Mouse (Mus musculus) forebrain, postnatal 0 days (tissue): ENCODE measurements around the gene Bcl9. TPM values are rescaled to one million over a fixed set of nuclear protein-coding genes. Genes with fewer than 3 reads are reported as not detected.

Experiments used
- ATAC-seq: fragments of 200-750 bp; cut with Nextera tagmentation; 2 replicates; pipeline ENCODE4 v1.8.0; 2017; ENCODE audit warnings: mild to moderate bottlenecking, moderate library complexity
- DNase-seq: peaks from one replicate; pipeline ENCODE4 v3.0.0-alpha.2; 2015
- H3K27ac ChIP-seq: fragments of 300-500 bp; sonication (generic); 2 replicates; pipeline ENCODE4 v1.5.1; 2014; ENCODE audit warnings: low read depth, mild to moderate bottlenecking, antibody characterized with exemption, low read length, moderate library complexity, mixed read lengths
- H3K27me3 ChIP-seq: fragments of 300-500 bp; sonication (generic); 2 replicates; pipeline ENCODE4 v1.6.1; 2014; ENCODE audit warnings: mild to moderate bottlenecking, low read length, mixed read lengths; ENCODE audit not compliant: insufficient read depth
- H3K36me3 ChIP-seq: fragments of 300-500 bp; sonication (generic); 2 replicates; pipeline ENCODE4 v1.6.1; 2014; ENCODE audit warnings: mild to moderate bottlenecking, moderate library complexity; ENCODE audit not compliant: insufficient read depth
- H3K4me1 ChIP-seq: fragments of 300-500 bp; sonication (generic); 2 replicates; pipeline ENCODE4 v1.6.1; 2014; ENCODE audit warnings: antibody characterized with exemption; ENCODE audit not compliant: insufficient read depth
- H3K4me2 ChIP-seq: fragments of 300-500 bp; sonication (generic); 2 replicates; pipeline ENCODE4 v1.6.1; 2014; ENCODE audit warnings: low read depth, mild to moderate bottlenecking, moderate library complexity
- H3K4me3 ChIP-seq: fragments of 300-500 bp; sonication (generic); 2 replicates; pipeline ENCODE4 v1.5.1; 2014; ENCODE audit warnings: low read depth, low read length, mixed read lengths
- H3K9ac ChIP-seq: fragments of 300-500 bp; sonication (generic); 2 replicates; pipeline ENCODE4 v1.6.1; 2014; ENCODE audit warnings: mild to moderate bottlenecking
- H3K9me3 ChIP-seq: fragments of 300-500 bp; sonication (generic); 2 replicates; pipeline ENCODE4 v1.6.1; 2016; ENCODE audit warnings: low read length
- CTCF ChIP-seq: sonication (generic); IDR thresholded peaks from 2 replicates; pipeline ENCODE4 v1.5.1; 2016; ENCODE audit warnings: antibody characterized with exemption, control low read depth, low read depth
- WGBS: fragments of 180-500 bp; shearing (Covaris S2); extraction: QIAGEN DNeasy Blood & Tissue Kit; methylation state at CpG from one replicate; pipeline ENCODE4 v1.1.7; 2014; 5-methylcytosine and 5-hydroxymethylcytosine counted together
- polyA plus RNA-seq: library from polyadenylated mRNA; unstranded; fragments of >200 nt; fragmentation: Nextera tagmentation; extraction: Ambion mirVana; gene quantifications from 2 replicates; pipeline ENCODE4 v1.2.1, GENCODE M21; 2015
- total RNA-seq: library from RNA; depleted of rRNA; stranded (reverse); fragments of >200 nt; gene quantifications from 2 replicates; pipeline ENCODE4 v1.2.3, GENCODE M21; 2014; rRNA removed

The Bcl9 gene
- 32.5 and 46.4 TPM in 2 replicates for total RNA-seq
- 48.3 and 62.8 TPM in 2 replicates for polyA plus RNA-seq

DNA sequence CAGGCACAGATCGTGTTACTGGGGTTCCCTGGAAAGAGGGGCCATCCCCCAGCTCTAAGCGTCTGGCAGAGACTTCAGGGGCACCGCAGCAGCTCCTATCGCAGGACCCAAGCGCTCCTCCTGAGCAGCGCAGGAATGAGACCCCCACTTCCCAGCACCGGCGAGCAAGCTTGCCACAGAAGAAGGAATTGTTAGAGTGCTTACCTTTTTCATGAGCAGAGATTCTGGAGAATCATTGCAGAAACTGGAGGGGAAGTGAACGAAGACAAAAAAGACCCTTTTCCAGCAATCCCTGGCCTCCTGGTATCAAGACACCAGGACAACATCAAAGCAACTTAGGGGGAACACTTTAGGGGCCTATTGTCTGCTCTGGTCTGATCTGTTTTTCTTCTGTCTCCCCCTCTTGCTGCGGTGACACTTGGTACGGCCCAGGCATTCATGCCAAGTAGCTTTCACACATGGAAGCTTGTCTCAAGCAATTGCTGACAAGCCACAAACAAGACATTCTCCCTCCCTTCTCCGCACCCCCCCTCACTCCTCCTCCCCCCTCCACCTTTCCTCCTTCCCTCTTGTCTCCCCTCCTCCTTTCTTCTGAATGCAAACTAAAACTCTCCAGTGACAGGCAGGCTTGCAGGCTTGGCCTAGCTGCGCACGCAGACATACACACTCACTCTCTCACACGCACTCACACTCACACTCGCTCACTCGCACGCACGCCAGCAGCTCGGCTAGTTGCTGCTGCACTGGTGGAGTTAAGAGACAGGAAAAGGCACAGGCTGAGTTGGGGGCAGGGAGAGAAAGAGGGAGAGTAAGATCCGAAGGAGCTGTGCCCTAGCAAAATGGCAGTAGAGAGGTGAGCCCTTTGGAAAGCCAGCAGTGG, at the start of gene Bcl9:
Gene Bcl9 (minus strand): TSS at position 365 of the 880 bp plus-strand sequence.
- peak; percentile 30; the same call in 1 of the 2 replicates for TF ChIP-seq CTCF
- peak within 1 kb of the TSS; percentile 97 for H3K27ac ChIP-seq
- H3K27me3 ChIP-seq: no peaks in the 10 kb centered on the region
- H3K4me3 ChIP-seq: peak within 1 kb of the TSS; percentile 73
- H3K4me1 ChIP-seq: peaks cover 32% of the 10 kb centered on the region
- H3K9ac ChIP-seq: peak within 1 kb of the TSS; percentile 87
- H3K9me3 ChIP-seq: no peaks in the 10 kb centered on the region
- under 1% methylated on average over 21 of the region's 21 CpGs for WGBS
- DNase-seq: peak; percentile 96
- H3K4me2 ChIP-seq: peak within 1 kb of the TSS; percentile 71
- no peaks in the 10 kb centered on the region for H3K36me3 ChIP-seq
- ATAC-seq: peak; percentile 89

DNA sequence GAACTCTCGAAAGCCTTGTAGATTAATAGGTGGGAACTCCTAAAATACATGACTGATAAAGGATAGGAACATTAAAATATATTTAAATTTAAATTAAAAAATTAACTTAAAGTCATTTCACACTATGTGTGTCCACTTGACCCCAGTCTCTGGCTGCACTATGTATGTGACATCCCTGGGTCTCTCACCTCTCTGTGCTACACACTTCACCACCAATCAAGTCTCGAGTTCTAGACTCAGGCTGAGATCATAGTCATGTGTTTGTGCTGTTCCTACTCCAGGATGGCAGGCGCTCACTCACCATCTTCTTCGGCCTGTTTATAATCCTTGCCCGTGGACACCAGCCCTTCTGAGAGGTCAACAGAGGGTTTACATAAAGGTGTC, 41.5 kb upstream of the Bcl9 start:
- H3K27ac ChIP-seq: no peak overlapping the region
- H3K9me3 ChIP-seq: no peaks in the 10 kb centered on the region
- H3K9ac ChIP-seq: no peak overlapping the region
- DNase-seq (no peak), ATAC-seq (no peak)
- no peaks in the 10 kb centered on the region for H3K4me1 ChIP-seq
- no peak for TF ChIP-seq CTCF
- no peaks in the 10 kb centered on the region for H3K27me3 ChIP-seq
- 76% methylated on average over 5 of the region's 5 CpGs for WGBS
- no peak overlapping the region for H3K4me3 ChIP-seq
- no peaks in the 10 kb centered on the region for H3K36me3 ChIP-seq
- no peak overlapping the region for H3K4me2 ChIP-seq

- Histone ChIP-seq H3K27ac (no peak overlapping the region), H3K4me1 (no peaks in the 10 kb centered on the region), H3K4me3 (no peak overlapping the region), H3K36me3 (no peaks in the 10 kb centered on the region), H3K4me2 (no peak overlapping the region), H3K9ac (no peak overlapping the region), H3K27me3 (no peaks in the 10 kb centered on the region), H3K9me3 (no peaks in the 10 kb centered on the region)
- peak; percentile 100 for TF ChIP-seq CTCF
- peak; percentile 96 for DNase-seq
- peak; percentile 91 for ATAC-seq
- 16% methylated on average over 13 of the region's 13 CpGs for WGBS
Measured at GRCm38 (mm10) chr3:97338522-97339192, 40.9 kb upstream of the Bcl9 start.

DNA sequence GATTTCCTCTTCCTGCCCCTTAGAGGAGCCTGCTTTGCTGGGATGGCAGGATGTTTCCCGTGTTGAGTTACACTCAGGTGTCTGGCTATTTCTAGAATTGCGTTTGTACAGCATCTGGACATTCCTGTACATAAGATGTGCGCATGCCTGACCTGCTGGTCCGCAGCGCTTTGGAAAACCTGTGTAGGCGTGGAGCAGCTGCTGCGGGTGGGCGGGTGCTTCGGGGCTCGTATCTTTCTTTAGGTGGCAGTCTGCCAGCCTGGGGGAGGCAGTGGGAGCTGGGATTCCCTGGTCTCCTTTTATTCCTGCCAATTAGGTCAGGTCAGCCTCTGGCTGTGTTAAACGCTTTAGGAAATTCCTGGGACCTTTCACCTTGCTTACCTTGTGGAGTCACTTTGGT, 39.6 kb upstream of the Bcl9 start:
- WGBS: 26% methylated on average over 11 of the region's 11 CpGs
- no peak overlapping the region for H3K9ac ChIP-seq
- no peak for ATAC-seq

GRCm38 (mm10) chr3:97336331-97336730, 38.6 kb upstream of the Bcl9 start:
- no peaks in the 10 kb centered on the region for H3K9me3 ChIP-seq
- 51% methylated on average over 4 of the region's 4 CpGs for WGBS
- no peak for ATAC-seq
- H3K9ac ChIP-seq: no peak overlapping the region
- no peaks in the 10 kb centered on the region for H3K4me1 ChIP-seq
- H3K4me2 ChIP-seq: no peak overlapping the region
- H3K27ac ChIP-seq: no peak overlapping the region
- no peak overlapping the region for H3K4me3 ChIP-seq
- no peak for TF ChIP-seq CTCF
- no peaks in the 10 kb centered on the region for H3K27me3 ChIP-seq
- DNase-seq: no peak
- H3K36me3 ChIP-seq: no peaks in the 10 kb centered on the region

More for the DNA sequence above, 39.6 kb upstream of the Bcl9 start:
- no peaks in the 10 kb centered on the region for H3K27me3 ChIP-seq
- H3K27ac ChIP-seq: no peak overlapping the region
- DNase-seq: no peak
- H3K4me1 ChIP-seq: no peaks in the 10 kb centered on the region
- H3K9me3 ChIP-seq: no peaks in the 10 kb centered on the region
- H3K4me2 ChIP-seq: no peak overlapping the region
- no peak overlapping the region for H3K4me3 ChIP-seq
- no peak for TF ChIP-seq CTCF
- H3K36me3 ChIP-seq: no peaks in the 10 kb centered on the region

DNA sequence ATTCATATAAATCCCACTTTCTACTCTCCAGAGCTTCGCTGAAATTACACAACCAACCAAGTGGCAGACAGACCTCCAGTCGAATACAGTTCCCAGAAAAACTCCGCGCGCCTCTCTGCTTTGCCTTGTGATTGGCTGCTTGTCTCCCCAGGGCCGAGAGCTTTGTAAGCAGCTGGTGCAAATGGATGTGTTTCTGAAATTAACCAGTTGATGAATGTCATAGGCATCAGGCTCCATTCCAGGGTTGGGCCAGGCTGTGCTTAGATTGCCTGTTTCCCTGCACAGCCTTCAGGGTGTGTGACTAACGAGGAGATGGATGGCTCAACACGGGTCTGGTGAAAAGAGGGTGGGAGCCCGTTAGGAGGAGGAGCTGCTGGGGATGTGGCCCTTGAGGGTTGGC, 36.9 kb upstream of the Bcl9 start:
- Histone ChIP-seq H3K4me2 (no peak overlapping the region), H3K36me3 (no peaks in the 10 kb centered on the region), H3K9ac (no peak overlapping the region), H3K9me3 (no peaks in the 10 kb centered on the region), H3K27me3 (no peaks in the 10 kb centered on the region), H3K4me3 (no peak overlapping the region), H3K4me1 (no peaks in the 10 kb centered on the region), H3K27ac (no peak overlapping the region)
- DNase-seq (peak; percentile 53), ATAC-seq (peak; percentile 67)
- WGBS: 36% methylated on average over 9 of the region's 9 CpGs
- TF ChIP-seq CTCF: no peak

DNA sequence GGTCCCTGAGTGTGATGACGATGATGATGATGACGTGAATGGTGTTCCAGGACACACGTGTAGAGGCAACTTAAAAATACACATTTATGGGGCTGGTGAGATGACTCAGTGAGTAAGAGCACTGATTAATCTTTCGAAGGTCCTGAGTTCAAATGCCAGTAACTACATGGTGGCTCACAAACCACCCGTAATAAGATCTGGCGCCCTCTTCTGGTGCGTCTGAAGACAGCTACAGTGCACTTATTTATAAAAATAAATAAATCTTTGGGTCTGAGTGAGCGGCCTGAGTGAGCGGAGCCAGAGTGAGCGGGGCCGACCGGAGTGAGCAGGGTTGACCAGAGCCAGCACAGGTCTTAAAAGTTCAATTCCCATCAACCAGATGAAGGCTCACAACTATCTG, 34.5 kb upstream of the Bcl9 start:
- Histone ChIP-seq H3K9me3 (no peaks in the 10 kb centered on the region), H3K36me3 (no peaks in the 10 kb centered on the region), H3K27me3 (no peaks in the 10 kb centered on the region), H3K4me1 (no peaks in the 10 kb centered on the region), H3K9ac (no peak overlapping the region), H3K4me2 (no peak overlapping the region), H3K4me3 (no peak overlapping the region), H3K27ac (no peak overlapping the region)
- 89% methylated on average over 12 of the region's 12 CpGs for WGBS
- ATAC-seq (no peak), DNase-seq (no peak)
- TF ChIP-seq CTCF: peak; percentile 42
